Mouse (Mus musculus) embryonic facial prominence, embryonic 15.5 days (tissue): Measurements from ENCODE around the gene Alcam. TPM values are rescaled to one million over a fixed set of nuclear protein-coding genes. Genes with fewer than 3 reads are reported as not detected.

Experiments
- ATAC-seq: fragments of 200-750 bp; cut with Nextera tagmentation; 2 replicates; pipeline ENCODE4 v1.8.0; 2017; ENCODE audit warnings: low read depth, moderate TSS enrichment; ENCODE audit not compliant: insufficient number of reproducible peaks, low FRiP score, low TSS enrichment
- H3K27ac ChIP-seq: fragments of 300-500 bp; sonication (generic); replicated peaks from 2 replicates; pipeline ENCODE4 v1.5.1; 2015; ENCODE audit warnings: mild to moderate bottlenecking, inconsistent platforms
- H3K27me3 ChIP-seq: fragments of 300-500 bp; sonication (generic); 2 replicates; pipeline ENCODE4 v1.6.1; 2015; ENCODE audit warnings: inconsistent platforms
- H3K36me3 ChIP-seq: fragments of 300-500 bp; sonication (generic); 2 replicates; pipeline ENCODE4 v1.6.1; 2015; ENCODE audit warnings: mild to moderate bottlenecking, inconsistent platforms
- H3K4me1 ChIP-seq: fragments of 300-500 bp; sonication (generic); 2 replicates; pipeline ENCODE4 v1.6.1; 2015; ENCODE audit warnings: inconsistent platforms
- H3K4me2 ChIP-seq: fragments of 300-500 bp; sonication (generic); replicated peaks from 2 replicates; pipeline ENCODE4 v1.6.1; 2015; ENCODE audit warnings: mild to moderate bottlenecking, inconsistent platforms
- H3K4me3 ChIP-seq: fragments of 300-500 bp; sonication (generic); replicated peaks from 2 replicates; pipeline ENCODE4 v1.5.1; 2015; ENCODE audit warnings: mild to moderate bottlenecking, inconsistent platforms
- H3K9ac ChIP-seq: fragments of 300-500 bp; sonication (generic); 2 replicates; pipeline ENCODE4 v1.6.1; 2015; ENCODE audit warnings: inconsistent platforms
- H3K9me3 ChIP-seq: fragments of 300-500 bp; sonication (generic); replicated peaks from 2 replicates; pipeline ENCODE4 v1.6.1; 2016; ENCODE audit warnings: inconsistent platforms
- WGBS: fragments of 180-500 bp; shearing (Covaris S2); methylation state at CpG from one replicate; pipeline ENCODE4 v1.1.7; 2015; 5-methylcytosine and 5-hydroxymethylcytosine counted together
- polyA plus RNA-seq: library from polyadenylated mRNA; unstranded; fragments of >200 nt; fragmentation: Nextera tagmentation; extraction: Ambion mirVana; gene quantifications from 2 replicates; pipeline ENCODE4 v1.2.1, GENCODE M21; 2015

Alcam gene
- polyA plus RNA-seq, 1 experiment from 2014 or later: 36.4 TPM

GRCm38 (mm10) chr16:52343467-52344033, 110.3 kb downstream of the Alcam start:
- Histone ChIP-seq H3K27ac (no peak overlapping the region), H3K27me3 (no peaks in the 10 kb centered on the region), H3K4me2 (no peak overlapping the region), H3K9ac (no peak overlapping the region), H3K36me3 (no peaks in the 10 kb centered on the region), H3K4me1 (no peaks in the 10 kb centered on the region), H3K4me3 (no peak overlapping the region), H3K9me3 (no peaks in the 10 kb centered on the region)
- 69% methylated on average over 2 of the region's 2 CpGs for WGBS
- no peak for ATAC-seq

GRCm38 (mm10) chr16:52342694-52343466, 111.0 kb downstream of the Alcam start:
- Histone ChIP-seq H3K4me1 (no peaks in the 10 kb centered on the region), H3K9me3 (no peaks in the 10 kb centered on the region), H3K4me3 (no peak overlapping the region), H3K27me3 (no peaks in the 10 kb centered on the region), H3K27ac (no peak overlapping the region), H3K4me2 (no peak overlapping the region), H3K9ac (no peak overlapping the region), H3K36me3 (no peaks in the 10 kb centered on the region)
- WGBS: 74% methylated on average over 8 of the region's 8 CpGs
- no peak for ATAC-seq

GRCm38 (mm10) chr16:52334084-52334483, 119.8 kb downstream of the Alcam start:
- 83% methylated on average over 4 of the region's 4 CpGs for WGBS
- H3K4me2 ChIP-seq: no peak overlapping the region
- no peak overlapping the region for H3K4me3 ChIP-seq
- no peak overlapping the region for H3K9ac ChIP-seq
- no peak for ATAC-seq
- no peak overlapping the region for H3K27ac ChIP-seq
- no peaks in the 10 kb centered on the region for H3K36me3 ChIP-seq
- H3K4me1 ChIP-seq: no peaks in the 10 kb centered on the region
- H3K27me3 ChIP-seq: no peaks in the 10 kb centered on the region
- no peaks in the 10 kb centered on the region for H3K9me3 ChIP-seq

GRCm38 (mm10) chr16:52333631-52334030, 120.2 kb downstream of the Alcam start:
- Histone ChIP-seq H3K9ac (no peak overlapping the region), H3K4me1 (no peaks in the 10 kb centered on the region), H3K4me2 (no peak overlapping the region), H3K27me3 (no peaks in the 10 kb centered on the region), H3K27ac (no peak overlapping the region), H3K36me3 (no peaks in the 10 kb centered on the region), H3K4me3 (no peak overlapping the region), H3K9me3 (no peaks in the 10 kb centered on the region)
- WGBS: 79% methylated on average over 5 of the region's 5 CpGs
- ATAC-seq: no peak

- H3K4me1 ChIP-seq: no peaks in the 10 kb centered on the region
- H3K9ac ChIP-seq: no peak overlapping the region
- no peak overlapping the region for H3K4me3 ChIP-seq
- no peak for ATAC-seq
- H3K27me3 ChIP-seq: no peaks in the 10 kb centered on the region
- no peaks in the 10 kb centered on the region for H3K9me3 ChIP-seq
- 94% methylated on average over 3 of the region's 3 CpGs for WGBS
- H3K4me2 ChIP-seq: no peak overlapping the region
- no peak overlapping the region for H3K27ac ChIP-seq
- H3K36me3 ChIP-seq: no peaks in the 10 kb centered on the region
Observed at GRCm38 (mm10) chr16:52331341-52331830, 122.5 kb downstream of the Alcam start.

GRCm38 (mm10) chr16:52329420-52329819, 124.5 kb downstream of the Alcam start:
- H3K9me3 ChIP-seq: no peaks in the 10 kb centered on the region
- H3K4me1 ChIP-seq: no peaks in the 10 kb centered on the region
- no peaks in the 10 kb centered on the region for H3K27me3 ChIP-seq
- H3K4me2 ChIP-seq: no peak overlapping the region
- H3K36me3 ChIP-seq: no peaks in the 10 kb centered on the region
- ATAC-seq: no peak
- no peak overlapping the region for H3K4me3 ChIP-seq
- H3K9ac ChIP-seq: no peak overlapping the region
- no peak overlapping the region for H3K27ac ChIP-seq
- 77% methylated on average over 2 of the region's 2 CpGs for WGBS

GRCm38 (mm10) chr16:52319229-52319628, 134.6 kb downstream of the Alcam start:
- ATAC-seq: no peak
- Histone ChIP-seq H3K27ac (no peak overlapping the region), H3K27me3 (no peaks in the 10 kb centered on the region), H3K9ac (no peak overlapping the region), H3K9me3 (no peaks in the 10 kb centered on the region), H3K36me3 (no peaks in the 10 kb centered on the region), H3K4me2 (no peak overlapping the region), H3K4me3 (no peak overlapping the region), H3K4me1 (no peaks in the 10 kb centered on the region)
- 22% methylated on average over 1 of the region's 1 CpGs for WGBS

- Histone ChIP-seq H3K9ac (no peak overlapping the region), H3K27ac (no peak overlapping the region), H3K4me1 (no peaks in the 10 kb centered on the region), H3K9me3 (no peaks in the 10 kb centered on the region), H3K36me3 (no peaks in the 10 kb centered on the region), H3K4me2 (no peak overlapping the region), H3K4me3 (no peak overlapping the region), H3K27me3 (no peaks in the 10 kb centered on the region)
- 15% methylated on average over 9 of the region's 9 CpGs for WGBS
- no peak for ATAC-seq
Observed at GRCm38 (mm10) chr16:52311073-52311472, 142.8 kb downstream of the Alcam start.

GRCm38 (mm10) chr16:52307016-52307415, 146.9 kb downstream of the Alcam start:
- Histone ChIP-seq H3K27ac (no peak overlapping the region), H3K9me3 (no peaks in the 10 kb centered on the region), H3K27me3 (no peaks in the 10 kb centered on the region), H3K36me3 (no peaks in the 10 kb centered on the region), H3K4me2 (no peak overlapping the region), H3K9ac (no peak overlapping the region), H3K4me1 (no peaks in the 10 kb centered on the region), H3K4me3 (no peak overlapping the region)
- 91% methylated on average over 2 of the region's 2 CpGs for WGBS
- ATAC-seq: no peak

GRCm38 (mm10) chr16:52303532-52303902, 150.4 kb downstream of the Alcam start:
- no peaks in the 10 kb centered on the region for H3K9me3 ChIP-seq
- H3K4me1 ChIP-seq: no peaks in the 10 kb centered on the region
- H3K4me3 ChIP-seq: no peak overlapping the region
- H3K9ac ChIP-seq: no peak overlapping the region
- no peak overlapping the region for H3K27ac ChIP-seq
- WGBS: 70% methylated on average over 4 of the region's 4 CpGs
- no peak for ATAC-seq
- H3K27me3 ChIP-seq: no peaks in the 10 kb centered on the region
- H3K4me2 ChIP-seq: no peak overlapping the region
- H3K36me3 ChIP-seq: no peaks in the 10 kb centered on the region

- Histone ChIP-seq H3K27ac (no peak overlapping the region), H3K4me1 (no peaks in the 10 kb centered on the region), H3K36me3 (no peaks in the 10 kb centered on the region), H3K27me3 (no peaks in the 10 kb centered on the region), H3K4me3 (no peak overlapping the region), H3K9me3 (no peaks in the 10 kb centered on the region), H3K4me2 (no peak overlapping the region), H3K9ac (no peak overlapping the region)
- ATAC-seq: no peak
- WGBS: 82% methylated on average over 9 of the region's 9 CpGs
Observed at GRCm38 (mm10) chr16:52302790-52303531, 150.9 kb downstream of the Alcam start.
